Mouse (Mus musculus): ENCODE data around the gene Unc13b.

- TF ChIP-seq CTCF (conservative IDR thresholded peaks at IDR 0.05; ENCODE audit: insufficient read depth, insufficient read length, low read depth, low read length) (no peak), POLR2A (IDR thresholded peaks at IDR 0.05; ENCODE audit: low read depth, low read length) (no peak)
Observed at GRCm38 (mm10) chr4:43030352-43030751, 28.4 kb upstream of the Unc13b start.
